Mouse (Mus musculus) embryonic facial prominence, embryonic 14.5 days (tissue): ENCODE measurements at regions not wholly inside any gene's neighbourhood (a gene's known extent, or its start where the extent isn't known, plus 50 kb on each side); places are given as distances from the start of the nearest gene placed in this dataset.

ENCODE experiments used
- ATAC-seq: fragments of 200-750 bp; cut with Nextera tagmentation; 2 replicates; pipeline ENCODE4 v1.8.0; 2017; ENCODE audit warnings: low read depth, moderate number of reproducible peaks, moderate TSS enrichment
- DNase-seq: peaks from one replicate; pipeline ENCODE4 v3.0.0-alpha.2; 2015; ENCODE audit warnings: low spot score
- H3K27ac ChIP-seq: fragments of 300-500 bp; sonication (generic); replicated peaks from 2 replicates; pipeline ENCODE4 v1.5.1; 2014; ENCODE audit warnings: low read depth, mild to moderate bottlenecking, low read length, moderate library complexity
- H3K27me3 ChIP-seq: fragments of 300-500 bp; sonication (generic); replicated peaks from 2 replicates; pipeline ENCODE4 v1.6.1; 2014; ENCODE audit warnings: low read length; ENCODE audit not compliant: control insufficient read depth, insufficient read depth
- H3K36me3 ChIP-seq: fragments of 300-500 bp; sonication (generic); 2 replicates; pipeline ENCODE4 v1.6.1; 2014; ENCODE audit warnings: low read length, mixed read lengths; ENCODE audit not compliant: control insufficient read depth, insufficient read depth
- H3K4me1 ChIP-seq: fragments of 300-500 bp; sonication (generic); 2 replicates; pipeline ENCODE4 v1.6.1; 2014; ENCODE audit warnings: antibody characterized with exemption, low read length; ENCODE audit not compliant: control insufficient read depth, insufficient read depth
- H3K4me2 ChIP-seq: fragments of 300-500 bp; sonication (generic); 2 replicates; pipeline ENCODE4 v1.6.1; 2014; ENCODE audit warnings: low read depth, mild to moderate bottlenecking, low read length, moderate library complexity, mixed read lengths
- H3K4me3 ChIP-seq: fragments of 300-500 bp; sonication (generic); 2 replicates; pipeline ENCODE4 v1.5.1; 2014; ENCODE audit warnings: low read depth, mild to moderate bottlenecking, low read length
- H3K9ac ChIP-seq: fragments of 300-500 bp; sonication (generic); 2 replicates; pipeline ENCODE4 v1.6.1; 2014; ENCODE audit warnings: low read depth, mild to moderate bottlenecking, low read length, moderate library complexity, mixed read lengths
- H3K9me3 ChIP-seq: fragments of 300-500 bp; sonication (generic); 2 replicates; pipeline ENCODE4 v1.6.1; 2016; ENCODE audit warnings: low read length; ENCODE audit not compliant: control insufficient read depth
- WGBS: fragments of 180-500 bp; shearing (Covaris S2); extraction: QIAGEN DNeasy Blood & Tissue Kit; methylation state at CpG from one replicate; pipeline ENCODE4 v1.1.7; 2014; 5-methylcytosine and 5-hydroxymethylcytosine counted together

DNA sequence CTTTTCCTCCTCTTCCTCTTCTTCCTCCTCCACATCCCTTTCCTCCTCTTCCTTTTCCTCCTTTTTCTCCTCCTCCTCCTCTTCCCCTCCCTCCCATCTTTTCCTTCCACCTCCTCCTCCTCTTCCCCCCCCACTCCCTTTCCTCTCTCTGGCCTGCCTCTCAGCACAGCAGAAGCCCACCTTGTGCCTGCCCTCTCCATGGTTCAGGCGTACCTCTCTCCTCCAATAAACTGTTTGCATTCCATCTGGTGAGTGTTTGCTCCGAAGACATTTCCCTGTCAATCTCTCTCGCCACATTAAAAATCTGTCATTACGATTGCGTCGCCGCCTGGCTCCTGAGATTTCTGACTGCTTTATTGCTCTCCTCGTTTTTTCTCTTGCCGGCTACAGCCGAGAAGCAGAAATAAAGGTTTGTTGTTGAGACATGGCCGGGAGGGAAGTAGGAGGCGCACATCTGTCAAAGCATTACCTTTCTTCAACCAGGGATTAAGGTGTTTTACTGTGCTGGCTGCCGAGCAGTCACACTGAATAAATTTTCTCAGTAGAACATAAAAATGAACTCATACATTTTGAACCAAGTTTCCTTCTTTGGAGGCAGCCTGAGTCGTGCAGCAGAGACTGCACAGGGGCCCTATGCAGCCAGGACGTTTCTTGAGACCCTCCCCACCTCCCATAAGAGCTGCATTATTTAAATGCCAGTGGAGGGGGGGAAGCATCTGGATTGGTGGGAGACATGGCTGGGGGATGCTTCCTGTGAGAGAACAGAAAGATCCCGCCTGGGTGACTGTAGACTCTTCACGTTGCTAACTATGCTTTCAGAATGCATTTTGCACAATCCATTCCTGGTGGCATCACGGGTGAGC, 376.3 kb upstream of the 3110018I06Rik start:
- Histone ChIP-seq H3K4me3 (0 out of 2 replicates have a peak overlapping the region, but pooled peaks have one; percentile 13), H3K4me2 (peak overlapping the region; percentile 35), H3K9ac (no peak overlapping the region), H3K9me3 (peaks cover 3% of the 10 kb centered on the region; the same call in 1 of the 2 replicates), H3K36me3 (no peaks in the 10 kb centered on the region), H3K4me1 (peaks cover 3% of the 10 kb centered on the region; the same call in 1 of the 2 replicates), H3K27me3 (no peaks in the 10 kb centered on the region), H3K27ac (no peak overlapping the region)
- peak; percentile 40 for DNase-seq
- WGBS: 28% methylated on average over 18 of the region's 18 CpGs
- ATAC-seq: no peak

DNA sequence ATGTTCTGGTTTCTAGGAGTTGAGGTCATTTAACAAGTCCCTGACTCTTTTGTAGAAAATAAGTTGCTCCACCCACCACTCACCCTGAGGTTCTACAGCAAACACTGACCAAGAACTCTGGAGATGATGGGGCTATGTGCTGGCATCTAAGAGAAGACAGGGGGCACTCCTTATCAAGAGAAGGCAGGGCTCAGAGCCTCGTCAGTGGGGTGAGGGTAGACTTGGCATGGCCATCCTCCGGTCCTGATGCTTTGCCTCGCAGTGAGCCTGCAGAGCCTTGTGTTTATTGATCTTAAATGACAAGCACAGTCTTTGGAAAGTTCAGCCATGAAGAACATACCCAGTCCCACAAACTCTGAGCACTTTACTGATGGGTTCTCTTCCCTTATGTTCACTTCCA, 370.1 kb upstream of the 3110018I06Rik start:
- Histone ChIP-seq H3K36me3 (no peaks in the 10 kb centered on the region), H3K9me3 (peaks cover 3% of the 10 kb centered on the region; the same call in 1 of the 2 replicates), H3K27me3 (no peaks in the 10 kb centered on the region), H3K27ac (no peak overlapping the region), H3K9ac (no peak overlapping the region), H3K4me2 (no peak overlapping the region), H3K4me1 (no peaks in the 10 kb centered on the region), H3K4me3 (no peak overlapping the region)
- 78% methylated on average over 3 of the region's 3 CpGs for WGBS
- DNase-seq: no peak
- no peak for ATAC-seq

DNA sequence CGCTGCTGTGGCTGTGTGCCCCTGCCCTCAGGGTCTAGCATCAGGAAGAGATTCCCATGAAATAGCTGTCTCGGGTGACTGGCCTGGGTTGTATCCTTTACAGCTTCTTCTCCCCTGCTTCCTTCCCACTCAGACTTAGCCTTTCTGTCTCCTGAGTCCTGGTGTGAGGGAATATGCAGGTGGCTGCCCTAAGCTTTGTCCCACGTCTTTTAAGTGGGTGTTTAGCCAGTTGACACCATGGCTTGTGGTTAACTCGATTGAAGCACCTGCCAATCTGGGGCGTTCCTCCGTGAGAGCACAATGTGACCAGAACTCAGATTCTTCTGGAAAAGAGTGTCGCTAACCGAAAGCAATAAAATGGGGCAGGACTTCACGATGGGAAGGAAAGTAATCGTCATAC, 369.4 kb upstream of the 3110018I06Rik start:
- Histone ChIP-seq H3K9me3 (no peaks in the 10 kb centered on the region), H3K4me3 (no peak overlapping the region), H3K9ac (no peak overlapping the region), H3K27me3 (no peaks in the 10 kb centered on the region), H3K27ac (no peak overlapping the region), H3K4me2 (no peak overlapping the region), H3K36me3 (no peaks in the 10 kb centered on the region), H3K4me1 (no peaks in the 10 kb centered on the region)
- DNase-seq (no peak), ATAC-seq (no peak)
- 68% methylated on average over 10 of the region's 10 CpGs for WGBS

DNA sequence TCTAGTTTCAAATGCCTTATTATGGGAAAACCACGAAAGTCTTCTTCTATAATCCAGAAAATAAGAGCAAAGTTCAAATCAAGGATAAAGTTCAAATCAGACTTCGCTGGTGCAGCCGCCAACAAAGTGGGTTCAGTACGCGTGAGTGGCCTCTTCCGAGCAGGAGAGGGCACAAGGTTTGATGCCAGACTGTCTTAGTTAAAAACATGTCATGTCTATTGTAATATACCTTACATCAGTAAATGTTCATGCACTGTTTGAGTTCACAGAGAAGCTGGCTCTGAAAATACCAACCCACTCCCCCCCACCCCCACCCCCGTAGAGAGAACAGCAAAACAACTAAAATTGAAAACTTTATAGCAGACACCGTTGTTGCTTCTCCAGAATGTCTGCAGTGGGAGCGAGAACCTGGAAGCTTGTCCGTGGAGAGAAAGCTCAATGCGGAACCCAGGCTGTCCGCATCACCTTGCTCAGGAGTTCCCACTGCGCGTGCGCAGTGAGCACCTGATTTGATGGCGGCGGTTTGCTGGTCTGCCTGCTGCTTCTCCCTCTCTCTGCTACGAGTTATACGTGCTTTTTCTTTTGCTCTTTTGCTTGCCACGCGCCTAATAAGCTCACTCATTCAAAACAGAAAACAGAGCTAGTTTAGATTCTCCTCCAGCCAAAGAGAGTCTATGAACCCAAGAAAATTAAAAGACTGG, 367.8 kb upstream of the 3110018I06Rik start:
- no peaks in the 10 kb centered on the region for H3K4me1 ChIP-seq
- H3K36me3 ChIP-seq: no peaks in the 10 kb centered on the region
- ATAC-seq (no peak), DNase-seq (no peak)
- H3K4me2 ChIP-seq: no peak overlapping the region
- H3K9ac ChIP-seq: no peak overlapping the region
- H3K27ac ChIP-seq: no peak overlapping the region
- no peak overlapping the region for H3K4me3 ChIP-seq
- 79% methylated on average over 21 of the region's 21 CpGs for WGBS
- no peaks in the 10 kb centered on the region for H3K27me3 ChIP-seq
- no peaks in the 10 kb centered on the region for H3K9me3 ChIP-seq

DNA sequence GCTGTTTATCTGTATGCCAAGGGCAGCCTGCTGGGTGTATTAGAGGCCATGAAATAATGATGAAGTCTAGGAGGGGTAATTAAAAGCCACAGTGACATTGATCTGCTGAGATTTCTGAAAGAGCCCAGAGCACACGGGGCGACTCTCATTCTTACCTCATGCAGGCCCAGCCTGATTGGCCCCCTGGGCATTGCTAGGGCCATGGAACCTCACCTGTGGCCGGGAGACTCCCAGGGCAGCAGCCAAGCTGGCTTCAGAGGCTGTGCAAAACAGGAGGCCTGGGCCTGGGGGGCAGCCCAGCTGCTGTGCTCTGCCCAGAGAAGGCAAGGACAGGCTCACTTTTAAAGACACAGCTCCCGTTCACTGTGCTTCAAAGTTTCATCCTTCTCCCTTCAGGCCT, 366.4 kb upstream of the 3110018I06Rik start:
- no peak overlapping the region for H3K9ac ChIP-seq
- WGBS: 35% methylated on average over 4 of the region's 4 CpGs

DNA sequence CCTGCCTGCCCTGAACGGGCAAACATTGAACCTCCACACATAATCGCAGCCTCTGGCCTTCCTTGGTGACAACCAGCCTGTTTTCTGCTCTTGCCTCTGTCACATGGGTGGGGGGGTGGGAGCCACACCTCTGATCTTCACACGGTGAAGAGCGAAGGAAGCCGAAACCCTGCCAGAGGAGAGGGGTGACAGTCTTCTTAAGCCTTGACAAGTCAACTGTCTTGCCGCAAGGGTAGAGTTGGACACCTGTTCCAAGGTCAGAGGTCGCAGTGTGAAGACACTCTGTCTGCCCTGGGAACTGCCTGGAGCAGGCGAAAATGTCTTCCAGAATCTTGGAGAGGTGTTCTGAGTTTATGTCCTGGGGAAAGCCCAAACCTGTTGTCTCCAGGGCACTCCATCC, 364.8 kb upstream of the 3110018I06Rik start:
- no peaks in the 10 kb centered on the region for H3K9me3 ChIP-seq
- no peak for DNase-seq
- no peaks in the 10 kb centered on the region for H3K4me1 ChIP-seq
- no peaks in the 10 kb centered on the region for H3K27me3 ChIP-seq
- no peak overlapping the region for H3K4me2 ChIP-seq
- whole genome bisulfite sequencing: 74% methylated on average over 8 of the region's 8 CpGs
- no peaks in the 10 kb centered on the region for H3K36me3 ChIP-seq
- no peak overlapping the region for H3K27ac ChIP-seq
- no peak overlapping the region for H3K9ac ChIP-seq
- no peak for ATAC-seq
- H3K4me3 ChIP-seq: no peak overlapping the region

More for the DNA sequence above, 366.4 kb upstream of the 3110018I06Rik start:
- H3K27ac ChIP-seq: no peak overlapping the region
- no peaks in the 10 kb centered on the region for H3K4me1 ChIP-seq
- no peaks in the 10 kb centered on the region for H3K9me3 ChIP-seq
- peak; percentile 17 for DNase-seq
- ATAC-seq: peak; percentile 63; the same call in 1 of the 2 replicates
- no peak overlapping the region for H3K4me2 ChIP-seq
- no peaks in the 10 kb centered on the region for H3K36me3 ChIP-seq
- no peaks in the 10 kb centered on the region for H3K27me3 ChIP-seq
- H3K4me3 ChIP-seq: no peak overlapping the region

DNA sequence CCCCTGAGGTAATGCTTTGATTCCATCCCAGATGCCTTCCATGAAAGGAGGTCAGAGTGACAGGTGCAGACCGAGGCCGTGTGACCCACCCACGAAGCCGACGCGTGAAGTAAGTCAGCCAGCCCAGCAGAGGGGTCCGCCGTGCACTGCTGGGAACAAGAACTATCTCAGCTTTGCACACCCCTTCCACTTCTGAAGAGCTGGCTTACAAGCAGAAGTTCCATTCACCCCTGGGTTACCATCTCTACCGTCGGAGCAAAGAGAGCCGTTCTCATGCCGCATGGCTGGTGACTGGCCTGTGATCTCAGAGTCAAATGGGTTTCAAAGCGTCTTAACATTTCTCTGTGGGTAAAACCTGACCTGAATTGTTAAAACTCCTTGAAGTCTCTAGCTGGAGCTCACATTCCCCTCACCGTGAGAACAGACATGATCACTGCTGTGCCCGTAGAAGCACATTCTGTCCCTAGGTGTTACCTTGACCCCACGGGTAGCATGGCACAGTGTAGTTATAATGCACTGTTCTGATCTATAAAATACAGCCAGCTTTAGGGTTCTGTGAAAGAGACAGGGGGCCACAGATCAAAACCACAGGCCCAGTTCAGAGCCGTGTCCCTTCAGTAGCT, 364.1 kb upstream of the 3110018I06Rik start:
- H3K27ac ChIP-seq: no peak overlapping the region
- H3K4me3 ChIP-seq: no peak overlapping the region
- no peak overlapping the region for H3K4me2 ChIP-seq
- no peaks in the 10 kb centered on the region for H3K9me3 ChIP-seq
- no peaks in the 10 kb centered on the region for H3K4me1 ChIP-seq
- H3K27me3 ChIP-seq: no peaks in the 10 kb centered on the region
- H3K36me3 ChIP-seq: no peaks in the 10 kb centered on the region
- no peak for ATAC-seq
- no peak for DNase-seq
- no peak overlapping the region for H3K9ac ChIP-seq
- 89% methylated on average over 17 of the region's 17 CpGs for WGBS

DNA sequence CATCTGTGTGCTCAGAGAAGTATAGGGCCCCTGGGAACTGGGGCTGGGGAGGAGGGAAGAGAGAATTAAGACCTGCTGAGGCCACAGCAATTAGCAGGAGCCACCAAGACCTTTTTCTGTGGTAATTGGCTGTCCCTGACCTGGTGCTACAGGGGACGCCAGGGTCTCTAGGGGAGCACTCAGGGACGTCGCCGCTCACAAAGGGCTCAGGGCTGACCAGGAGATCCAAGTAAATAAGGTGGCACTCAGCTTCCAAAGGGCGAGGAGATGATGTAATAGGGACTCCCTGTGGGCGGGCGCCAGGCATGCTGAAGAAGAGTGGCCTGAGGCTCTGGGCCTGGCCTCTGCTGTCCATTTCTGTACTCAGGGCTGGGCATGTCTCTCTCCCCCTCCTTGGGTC, 363.2 kb upstream of the 3110018I06Rik start:
- H3K9ac ChIP-seq: no peak overlapping the region
- H3K9me3 ChIP-seq: no peaks in the 10 kb centered on the region
- H3K4me2 ChIP-seq: no peak overlapping the region
- peak; percentile 17 for DNase-seq
- ATAC-seq: 0 out of 2 replicates have a peak, but pooled peaks have one; percentile 32
- H3K4me3 ChIP-seq: no peak overlapping the region
- H3K27me3 ChIP-seq: no peaks in the 10 kb centered on the region
- H3K27ac ChIP-seq: no peak overlapping the region
- no peaks in the 10 kb centered on the region for H3K36me3 ChIP-seq
- H3K4me1 ChIP-seq: no peaks in the 10 kb centered on the region
- 63% methylated on average over 7 of the region's 7 CpGs for WGBS
